Mouse (Mus musculus): ENCODE measurements at regions not wholly inside any gene's neighbourhood (a gene's known extent, or its start where the extent isn't known, plus 50 kb on each side); places are given as distances from the start of the nearest gene placed in this dataset.
A peak's percentile ranks its signal among the peaks of the same experiment; 100 is the strongest.

GRCm38 (mm10) chr4:142605098-142605497 lies 365.9 kb upstream of the Kazn start:
- no peaks in the 10 kb centered on the region for H3K36me3 ChIP-seq (ENCODE audit: control insufficient read depth, insufficient read depth, low read length)
- H3K27ac ChIP-seq (ENCODE audit: low read length) = no peak overlapping the region
- H3K4me1 ChIP-seq (ENCODE audit: control insufficient read depth, insufficient read depth, low read length) = no peaks in the 10 kb centered on the region
- no peaks in the 10 kb centered on the region for H3K9me3 ChIP-seq (replicated peaks; ENCODE audit: control insufficient read depth, low read length)
- no peak for ATAC-seq (ENCODE audit: insufficient read depth, low FRiP score)
- no peaks in the 10 kb centered on the region for H3K27me3 ChIP-seq (ENCODE audit: control insufficient read depth, insufficient read depth, low read length)
- H3K9ac ChIP-seq (ENCODE audit: low read length) = no peak overlapping the region
- no peak overlapping the region for H3K4me3 ChIP-seq (replicated peaks; ENCODE audit: low read length)
- no peak overlapping the region for H3K4me2 ChIP-seq (ENCODE audit: low read depth, low read length)
- WGBS = 72% methylated on average over 3 of the region's 3 CpGs

- 41% methylated on average over 4 of the region's 4 CpGs for WGBS
- no peaks in the 10 kb centered on the region for H3K9me3 ChIP-seq (replicated peaks; ENCODE audit: control insufficient read depth, low read length)
- ATAC-seq (ENCODE audit: insufficient read depth, low FRiP score) = no peak
- no peak overlapping the region for H3K4me3 ChIP-seq (replicated peaks; ENCODE audit: low read length)
- no peaks in the 10 kb centered on the region for H3K36me3 ChIP-seq (ENCODE audit: control insufficient read depth, insufficient read depth, low read length)
- H3K9ac ChIP-seq (ENCODE audit: low read length) = no peak overlapping the region
- H3K27me3 ChIP-seq (ENCODE audit: control insufficient read depth, insufficient read depth, low read length) = no peaks in the 10 kb centered on the region
- H3K27ac ChIP-seq (ENCODE audit: low read length) = no peak overlapping the region
- H3K4me2 ChIP-seq (ENCODE audit: low read depth, low read length) = no peak overlapping the region
- no peaks in the 10 kb centered on the region for H3K4me1 ChIP-seq (ENCODE audit: control insufficient read depth, insufficient read depth, low read length)
Measured at GRCm38 (mm10) chr4:142597214-142597613, 358.0 kb upstream of the Kazn start.

GRCm38 (mm10) chr4:142589084-142589741 lies 350.0 kb upstream of the Kazn start:
- Histone ChIP-seq H3K27ac (ENCODE audit: low read length) (no peak overlapping the region), H3K4me2 (ENCODE audit: low read depth, low read length) (no peak overlapping the region)

GRCm38 (mm10) chr4:142588418-142589083 lies 349.4 kb upstream of the Kazn start:
- WGBS = 61% methylated on average over 24 of the region's 24 CpGs
- Histone ChIP-seq H3K4me2 (ENCODE audit: low read depth, low read length) (no peak overlapping the region), H3K4me3 (replicated peaks; ENCODE audit: low read length) (no peak overlapping the region), H3K27me3 (ENCODE audit: control insufficient read depth, insufficient read depth, low read length) (no peaks in the 10 kb centered on the region), H3K36me3 (ENCODE audit: control insufficient read depth, insufficient read depth, low read length) (no peaks in the 10 kb centered on the region), H3K4me1 (ENCODE audit: control insufficient read depth, insufficient read depth, low read length) (no peaks in the 10 kb centered on the region), H3K9ac (ENCODE audit: low read length) (no peak overlapping the region), H3K27ac (ENCODE audit: low read length) (no peak overlapping the region), H3K9me3 (replicated peaks; ENCODE audit: control insufficient read depth, low read length) (no peaks in the 10 kb centered on the region)
- ATAC-seq (ENCODE audit: insufficient read depth, low FRiP score) = no peak

More at GRCm38 (mm10) chr4:142589084-142589741, 350.0 kb upstream of the Kazn start:
- Histone ChIP-seq H3K9ac (ENCODE audit: low read length) (no peak overlapping the region), H3K27me3 (ENCODE audit: control insufficient read depth, insufficient read depth, low read length) (no peaks in the 10 kb centered on the region), H3K4me3 (replicated peaks; ENCODE audit: low read length) (no peak overlapping the region), H3K4me1 (ENCODE audit: control insufficient read depth, insufficient read depth, low read length) (no peaks in the 10 kb centered on the region), H3K9me3 (replicated peaks; ENCODE audit: control insufficient read depth, low read length) (no peaks in the 10 kb centered on the region), H3K36me3 (ENCODE audit: control insufficient read depth, insufficient read depth, low read length) (no peaks in the 10 kb centered on the region)
- ATAC-seq (ENCODE audit: insufficient read depth, low FRiP score) = no peak
- WGBS = 45% methylated on average over 7 of the region's 7 CpGs

GRCm38 (mm10) chr4:142587345-142588035 lies 348.3 kb upstream of the Kazn start:
- Histone ChIP-seq H3K4me2 (ENCODE audit: low read depth, low read length) (no peak overlapping the region), H3K4me3 (replicated peaks; ENCODE audit: low read length) (no peak overlapping the region), H3K27ac (ENCODE audit: low read length) (no peak overlapping the region), H3K9me3 (replicated peaks; ENCODE audit: control insufficient read depth, low read length) (no peaks in the 10 kb centered on the region; the same call in 1 of the 2 replicates), H3K4me1 (ENCODE audit: control insufficient read depth, insufficient read depth, low read length) (no peaks in the 10 kb centered on the region), H3K9ac (ENCODE audit: low read length) (no peak overlapping the region), H3K36me3 (ENCODE audit: control insufficient read depth, insufficient read depth, low read length) (no peaks in the 10 kb centered on the region), H3K27me3 (ENCODE audit: control insufficient read depth, insufficient read depth, low read length) (no peaks in the 10 kb centered on the region)
- WGBS = 75% methylated on average over 22 of the region's 22 CpGs
- no peak for ATAC-seq (ENCODE audit: insufficient read depth, low FRiP score)

- 73% methylated on average over 4 of the region's 4 CpGs for WGBS
- Histone ChIP-seq H3K27ac (ENCODE audit: low read length) (no peak overlapping the region), H3K9ac (ENCODE audit: low read length) (no peak overlapping the region), H3K4me3 (replicated peaks; ENCODE audit: low read length) (no peak overlapping the region), H3K27me3 (ENCODE audit: control insufficient read depth, insufficient read depth, low read length) (no peaks in the 10 kb centered on the region), H3K9me3 (replicated peaks; ENCODE audit: control insufficient read depth, low read length) (no peaks in the 10 kb centered on the region; the same call in 1 of the 2 replicates), H3K4me1 (ENCODE audit: control insufficient read depth, insufficient read depth, low read length) (peaks cover 3% of the 10 kb centered on the region), H3K36me3 (ENCODE audit: control insufficient read depth, insufficient read depth, low read length) (no peaks in the 10 kb centered on the region), H3K4me2 (ENCODE audit: low read depth, low read length) (no peak overlapping the region)
- ATAC-seq (ENCODE audit: insufficient read depth, low FRiP score) = no peak
Measured at GRCm38 (mm10) chr4:142578536-142578935, 339.3 kb upstream of the Kazn start.

- H3K4me3 ChIP-seq (replicated peaks; ENCODE audit: low read length) = no peak overlapping the region
- H3K36me3 ChIP-seq (ENCODE audit: control insufficient read depth, insufficient read depth, low read length) = no peaks in the 10 kb centered on the region
- H3K4me1 ChIP-seq (ENCODE audit: control insufficient read depth, insufficient read depth, low read length) = peaks cover 3% of the 10 kb centered on the region
- H3K9ac ChIP-seq (ENCODE audit: low read length) = no peak overlapping the region
- peak overlapping the region; percentile 44 for H3K27ac ChIP-seq (ENCODE audit: low read length)
- H3K27me3 ChIP-seq (ENCODE audit: control insufficient read depth, insufficient read depth, low read length) = no peaks in the 10 kb centered on the region
- H3K9me3 ChIP-seq (replicated peaks; ENCODE audit: control insufficient read depth, low read length) = no peaks in the 10 kb centered on the region
- no peak overlapping the region for H3K4me2 ChIP-seq (ENCODE audit: low read depth, low read length)
- ATAC-seq (ENCODE audit: insufficient read depth, low FRiP score) = peak; percentile 39; the same call in 1 of the 2 replicates
- WGBS = 20% methylated on average over 4 of the region's 4 CpGs
Measured at GRCm38 (mm10) chr4:142577519-142577918, 338.3 kb upstream of the Kazn start.

GRCm38 (mm10) chr4:142574528-142574927 lies 335.3 kb upstream of the Kazn start:
- Histone ChIP-seq H3K27me3 (ENCODE audit: control insufficient read depth, insufficient read depth, low read length) (no peaks in the 10 kb centered on the region), H3K9ac (ENCODE audit: low read length) (no peak overlapping the region), H3K36me3 (ENCODE audit: control insufficient read depth, insufficient read depth, low read length) (no peaks in the 10 kb centered on the region), H3K27ac (ENCODE audit: low read length) (no peak overlapping the region), H3K4me2 (ENCODE audit: low read depth, low read length) (no peak overlapping the region), H3K4me3 (replicated peaks; ENCODE audit: low read length) (no peak overlapping the region), H3K9me3 (replicated peaks; ENCODE audit: control insufficient read depth, low read length) (0 out of 2 replicates have a peak, but pooled peaks cover 3% of the 10 kb centered on the region), H3K4me1 (ENCODE audit: control insufficient read depth, insufficient read depth, low read length) (peaks cover 6% of the 10 kb centered on the region)
- 75% methylated on average over 1 of the region's 1 CpGs for WGBS
- ATAC-seq (ENCODE audit: insufficient read depth, low FRiP score) = no peak

GRCm38 (mm10) chr4:142570712-142571111 lies 331.5 kb upstream of the Kazn start:
- Histone ChIP-seq H3K4me1 (ENCODE audit: control insufficient read depth, insufficient read depth, low read length) (0 out of 2 replicates have a peak, but pooled peaks cover 3% of the 10 kb centered on the region), H3K27me3 (ENCODE audit: control insufficient read depth, insufficient read depth, low read length) (no peaks in the 10 kb centered on the region), H3K4me2 (ENCODE audit: low read depth, low read length) (no peak overlapping the region), H3K27ac (ENCODE audit: low read length) (no peak overlapping the region), H3K4me3 (replicated peaks; ENCODE audit: low read length) (no peak overlapping the region), H3K9ac (ENCODE audit: low read length) (no peak overlapping the region), H3K36me3 (ENCODE audit: control insufficient read depth, insufficient read depth, low read length) (no peaks in the 10 kb centered on the region), H3K9me3 (replicated peaks; ENCODE audit: control insufficient read depth, low read length) (0 out of 2 replicates have a peak, but pooled peaks cover 3% of the 10 kb centered on the region)
- WGBS = 80% methylated on average over 7 of the region's 7 CpGs
- no peak for ATAC-seq (ENCODE audit: insufficient read depth, low FRiP score)

Measured in stomach, embryonic 16.5 days (tissue).